14 mouse cellular contexts compared by ENCODE assay signal in genomic region chr9:104328655-104329054, GRCm38 (mm10).
"Had no signal": no experiment of that assay in that cellular context is flagged by ENCODE, and none has a peak within 500 bp of the region (broad histone marks: within the 10 kb centered on the region; RNA-seq: fewer than 3 reads in every experiment).

No protein-coding gene starts in this region.

- H3K9ac ChIP-seq: kidney, embryonic 15.5 days; limb, embryonic 15.5 days; liver, embryonic 12.5 days; midbrain, embryonic 12.5 days; neural tube, embryonic 13.5 days; stomach, embryonic 15.5 days had no signal

- H3K4me1 ChIP-seq: kidney, embryonic 15.5 days; limb, embryonic 15.5 days; liver, embryonic 12.5 days; midbrain, embryonic 12.5 days; neural tube, embryonic 13.5 days; stomach, embryonic 15.5 days had no signal

- H3K36me3 ChIP-seq: kidney, embryonic 15.5 days; limb, embryonic 15.5 days; liver, embryonic 12.5 days; midbrain, embryonic 12.5 days; neural tube, embryonic 13.5 days; stomach, embryonic 15.5 days had no signal

- H3K4me2 ChIP-seq: kidney, embryonic 15.5 days; limb, embryonic 15.5 days; liver, embryonic 12.5 days; midbrain, embryonic 12.5 days; neural tube, embryonic 13.5 days; stomach, embryonic 15.5 days had no signal

- H3K9me3 ChIP-seq: kidney, embryonic 15.5 days; limb, embryonic 15.5 days; liver, embryonic 12.5 days; midbrain, embryonic 12.5 days; neural tube, embryonic 13.5 days; stomach, embryonic 15.5 days had no signal

- DNase-seq: kidney, adult 2 months; kidney, postnatal 14 days; left cerebral cortex, postnatal 4 days; retina, postnatal 1 day; right cerebral cortex, postnatal 14 days; thymus, postnatal 36 days had no signal

- H3K27ac ChIP-seq: kidney, embryonic 15.5 days; limb, embryonic 15.5 days; liver, embryonic 12.5 days; midbrain, embryonic 12.5 days; neural tube, embryonic 13.5 days; stomach, embryonic 15.5 days had no signal

- H3K27me3 ChIP-seq: kidney, embryonic 15.5 days; limb, embryonic 15.5 days; liver, embryonic 12.5 days; midbrain, embryonic 12.5 days; neural tube, embryonic 13.5 days; stomach, embryonic 15.5 days had no signal

- ATAC-seq: intestine, embryonic 16.5 days; liver, embryonic 12.5 days; midbrain, embryonic 16.5 days had no signal

- H3K4me3 ChIP-seq: kidney, embryonic 15.5 days; limb, embryonic 15.5 days; liver, embryonic 12.5 days; midbrain, embryonic 12.5 days; neural tube, embryonic 13.5 days; stomach, embryonic 15.5 days had no signal
